Mouse (Mus musculus) left cerebral cortex, postnatal 4 days (tissue): ENCODE data around the gene Sorcs2. TPM values are rescaled to one million over a fixed set of nuclear protein-coding genes. Genes with fewer than 3 reads are reported as not detected.

Source experiments
- DNase-seq: peaks from one replicate; pipeline ENCODE4 v3.0.0-alpha.2; 2022
- intact Hi-C: fragments of 180-260 bp; cut with DNase I; formaldehyde crosslinking; loops from one replicate; pipeline ENCODE4 v1.15.1; 2025
- total RNA-seq, 2 experiments: library from RNA; stranded (reverse); gene quantifications; 2 replicates each; pipeline ENCODE4 v1.2.3; 2021

The Sorcs2 gene
- total RNA-seq, 2 experiments from 2014 or later: 33.9 to 35.4 TPM

- intact Hi-C loops: no loop called here
- no peak for DNase-seq
Observed at GRCm38 (mm10) chr5:36315106-36315505, 82.8 kb downstream of the Sorcs2 start.

GRCm38 (mm10) chr5:36313353-36314079 is 84.4 kb downstream of the Sorcs2 start:
- DNase-seq: no peak
- intact Hi-C loops: no loop called here

- intact Hi-C loops: no loop called here
- DNase-seq: no peak
Observed at GRCm38 (mm10) chr5:36312926-36313325, 85.0 kb downstream of the Sorcs2 start.

GRCm38 (mm10) chr5:36304299-36304980 is 93.5 kb downstream of the Sorcs2 start:
- intact Hi-C loops: no loop called here
- no peak for DNase-seq

- no peak for DNase-seq
- intact Hi-C loops: no loop called here
Observed at GRCm38 (mm10) chr5:36301166-36301565, 96.8 kb downstream of the Sorcs2 start.

- no peak for DNase-seq
- intact Hi-C loops: no loop called here
Observed at GRCm38 (mm10) chr5:36298049-36298448, 99.9 kb downstream of the Sorcs2 start.

- DNase-seq: no peak
- intact Hi-C loops: no loop called here
Observed at GRCm38 (mm10) chr5:36297246-36297645, 100.7 kb downstream of the Sorcs2 start.

- intact Hi-C loops: no loop called here
- DNase-seq: no peak
Observed at GRCm38 (mm10) chr5:36293109-36293900, 104.6 kb downstream of the Sorcs2 start.

GRCm38 (mm10) chr5:36292321-36292720 is 105.6 kb downstream of the Sorcs2 start:
- DNase-seq: no peak
- intact Hi-C loops: no loop called here

GRCm38 (mm10) chr5:36291191-36291590 is 106.7 kb downstream of the Sorcs2 start:
- intact Hi-C loops: no loop called here
- no peak for DNase-seq

GRCm38 (mm10) chr5:36285405-36285804 is 112.5 kb downstream of the Sorcs2 start:
- DNase-seq: no peak
- intact Hi-C loops: no loop called here

- intact Hi-C loops: no loop called here
- no peak for DNase-seq
Observed at GRCm38 (mm10) chr5:36279896-36280295, 118.0 kb downstream of the Sorcs2 start.

GRCm38 (mm10) chr5:36274684-36275394 is 123.1 kb downstream of the Sorcs2 start:
- DNase-seq: no peak
- intact Hi-C loops: no loop called here

GRCm38 (mm10) chr5:36267194-36267769 is 130.7 kb downstream of the Sorcs2 start:
- no peak for DNase-seq
- intact Hi-C loops: no loop called here

- no peak for DNase-seq
- intact Hi-C loops: no loop called here
Observed at GRCm38 (mm10) chr5:36260862-36261261, 137.1 kb downstream of the Sorcs2 start.

- intact Hi-C loops: no loop called here
- no peak for DNase-seq
Observed at GRCm38 (mm10) chr5:36259691-36260124, 138.2 kb downstream of the Sorcs2 start.

- peak; percentile 47 for DNase-seq
- intact Hi-C loops: no loop called here
Observed at GRCm38 (mm10) chr5:36258387-36259181, 139.4 kb downstream of the Sorcs2 start.

- intact Hi-C loops: no loop called here
Observed at GRCm38 (mm10) chr5:36257008-36257407, 140.9 kb downstream of the Sorcs2 start.

GRCm38 (mm10) chr5:36254642-36255516 is 143.1 kb downstream of the Sorcs2 start:
- intact Hi-C loops: no loop called here
- DNase-seq: no peak

More at GRCm38 (mm10) chr5:36257008-36257407, 140.9 kb downstream of the Sorcs2 start:
- no peak for DNase-seq
